Mouse (Mus musculus) cortical plate, adult 2 months (tissue): ENCODE measurements at regions not wholly inside any gene's neighbourhood (a gene's known extent, or its start where the extent isn't known, plus 50 kb on each side); places are given as distances from the start of the nearest gene placed in this dataset.

Experiments used
- H3K27ac ChIP-seq: fragments of 200-500 bp; 2 replicates; pipeline ENCODE4 v1.5.1; 2012; ENCODE audit warnings: low read length, control low read depth, inconsistent platforms; ENCODE audit not compliant: insufficient read depth
- H3K4me1 ChIP-seq: fragments of 200-500 bp; 2 replicates; pipeline ENCODE4 v1.6.1; 2011; ENCODE audit warnings: low read length; ENCODE audit not compliant: control insufficient read depth, insufficient read depth
- H3K4me3 ChIP-seq: fragments of 200-500 bp; 2 replicates; pipeline ENCODE4 v1.5.1; 2011; ENCODE audit warnings: mild to moderate bottlenecking, low read length, control low read depth; ENCODE audit not compliant: insufficient read depth
- CTCF ChIP-seq: fragments of 200-500 bp; IDR thresholded peaks from 2 replicates; pipeline ENCODE4 v1.5.1; 2011; ENCODE audit warnings: mild to moderate bottlenecking, control low read depth, low read length; ENCODE audit not compliant: insufficient read depth; ENCODE audit errors: extremely low read depth
- POLR2A ChIP-seq: fragments of 200-500 bp; IDR thresholded peaks from 2 replicates; pipeline ENCODE4 v1.6.1; 2011; ENCODE audit warnings: mild to moderate bottlenecking, low read length, control low read depth; ENCODE audit not compliant: insufficient read depth; ENCODE audit errors: extremely low read depth

DNA sequence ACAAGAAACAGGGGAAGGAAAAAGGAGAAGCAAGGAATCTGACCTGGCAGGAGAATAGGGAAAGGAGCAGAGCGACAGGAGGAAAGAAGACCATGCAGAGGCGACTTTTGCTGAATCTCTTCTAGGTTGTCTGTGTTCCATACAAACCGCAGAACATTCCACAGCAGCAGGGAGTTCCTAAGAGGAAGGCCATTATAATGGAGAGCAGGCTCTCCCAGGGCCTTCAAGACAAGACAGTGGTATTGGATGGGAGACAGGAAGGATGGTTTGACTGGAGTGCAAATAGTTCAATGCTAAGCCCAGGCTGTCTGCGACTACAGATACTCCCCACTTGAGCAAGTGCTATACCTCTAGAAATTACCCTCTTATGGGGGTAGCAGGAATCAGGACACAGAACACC is 176.1 kb upstream of the Sox2 start:
- TF ChIP-seq CTCF (no peak), POLR2A (no peak)
- H3K4me3 ChIP-seq, result no peak overlapping the region

DNA sequence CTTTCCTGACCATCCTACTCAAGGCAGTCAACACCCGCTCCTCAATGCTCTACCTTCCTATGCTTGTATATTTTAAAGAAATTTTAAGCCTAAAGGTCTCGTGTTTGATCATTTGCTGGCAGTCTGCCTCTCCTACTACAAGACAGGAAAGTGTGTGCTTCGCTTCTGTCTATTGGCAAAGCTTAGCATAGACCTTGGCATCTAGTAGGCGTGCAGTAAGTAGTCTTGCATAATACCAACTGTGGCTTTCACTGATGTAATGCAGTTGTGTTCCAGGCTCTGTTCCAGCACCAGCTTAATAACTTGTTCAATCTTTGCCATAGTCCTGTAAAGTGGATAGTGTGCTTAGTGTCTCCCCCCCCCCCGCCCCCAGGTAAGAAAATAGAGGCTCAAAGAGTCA is 179.5 kb upstream of the Sox2 start:
- no peak overlapping the region for H3K27ac ChIP-seq
- no peak overlapping the region for H3K4me3 ChIP-seq
- no peak for TF ChIP-seq CTCF
- no peak for TF ChIP-seq POLR2A
- no peaks in the 10 kb centered on the region; the same call in 1 of the 2 replicates for H3K4me1 ChIP-seq

More for the DNA sequence above, 176.1 kb upstream of the Sox2 start:
- Histone ChIP-seq H3K4me1 (no peaks in the 10 kb centered on the region), H3K27ac (no peak overlapping the region)

DNA sequence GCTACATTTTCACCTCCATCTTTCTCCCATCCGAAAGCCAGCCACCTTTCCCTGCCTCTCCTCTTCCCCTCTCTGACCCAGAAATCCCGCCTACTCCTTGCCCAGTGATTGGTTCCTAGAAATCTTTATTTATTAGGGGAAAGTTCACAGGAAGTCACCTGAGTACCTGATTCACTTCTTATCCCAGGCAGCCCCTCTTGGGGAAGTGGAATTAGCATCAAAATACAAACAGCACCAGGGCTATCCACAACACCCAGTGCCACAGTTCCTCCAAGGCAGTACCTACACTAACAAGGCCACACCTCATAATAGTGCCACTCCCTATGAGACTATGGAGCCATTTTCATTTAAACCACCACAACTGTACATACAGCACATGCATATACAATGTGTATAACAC is 180.3 kb upstream of the Sox2 start:
- no peak overlapping the region for H3K27ac ChIP-seq
- no peak overlapping the region for H3K4me3 ChIP-seq
- H3K4me1 ChIP-seq, result no peaks in the 10 kb centered on the region; the same call in 1 of the 2 replicates
- TF ChIP-seq POLR2A (no peak), CTCF (no peak)

- H3K4me3 ChIP-seq, result no peak overlapping the region
- no peak overlapping the region for H3K27ac ChIP-seq
- TF ChIP-seq POLR2A (no peak), CTCF (no peak)
- H3K4me1 ChIP-seq, result no peaks in the 10 kb centered on the region; the same call in 1 of the 2 replicates
Observed at GRCm38 (mm10) chr3:34466312-34466711, 183.9 kb upstream of the Sox2 start.

DNA sequence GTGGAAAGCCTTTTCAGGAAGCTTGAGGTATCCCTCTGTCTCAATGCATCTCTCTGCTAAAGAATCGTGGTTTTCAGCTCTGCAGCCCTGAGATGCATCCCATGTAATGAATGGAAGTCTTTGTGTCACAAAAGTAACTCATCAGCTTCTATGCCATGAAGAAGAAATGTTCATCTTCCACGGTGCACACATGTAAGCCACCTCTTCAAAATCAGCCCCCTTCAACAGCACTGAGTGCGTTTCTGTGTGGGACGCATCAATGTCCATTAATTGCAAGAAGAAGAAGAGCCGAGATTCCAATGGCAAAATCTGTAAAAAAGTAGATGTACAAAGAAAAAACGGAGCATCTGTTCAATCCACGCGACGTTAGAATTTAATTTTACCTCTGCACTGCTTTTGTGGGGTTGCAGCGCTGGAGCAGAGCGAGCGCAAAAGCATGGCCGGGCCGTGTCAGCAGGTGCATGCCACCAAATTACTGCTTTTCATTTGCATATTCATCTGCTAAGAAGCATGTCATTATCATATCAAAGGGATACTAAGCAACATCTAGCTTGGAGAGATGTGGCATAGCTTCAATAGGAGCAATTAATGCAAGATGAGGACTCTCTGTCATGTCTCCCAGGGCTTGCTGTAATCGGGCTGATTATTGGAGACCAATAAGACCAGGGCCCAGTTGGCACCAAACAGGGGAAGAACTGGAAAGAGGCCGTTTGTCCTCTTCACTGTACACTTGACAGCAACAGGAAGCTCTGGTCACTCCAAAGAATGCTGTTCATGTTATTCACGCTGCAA is 185.0 kb upstream of the Sox2 start:
- H3K27ac ChIP-seq, result no peak overlapping the region
- no peak overlapping the region for H3K4me3 ChIP-seq
- no peaks in the 10 kb centered on the region; the same call in 1 of the 2 replicates for H3K4me1 ChIP-seq
- TF ChIP-seq POLR2A (no peak), CTCF (no peak)

DNA sequence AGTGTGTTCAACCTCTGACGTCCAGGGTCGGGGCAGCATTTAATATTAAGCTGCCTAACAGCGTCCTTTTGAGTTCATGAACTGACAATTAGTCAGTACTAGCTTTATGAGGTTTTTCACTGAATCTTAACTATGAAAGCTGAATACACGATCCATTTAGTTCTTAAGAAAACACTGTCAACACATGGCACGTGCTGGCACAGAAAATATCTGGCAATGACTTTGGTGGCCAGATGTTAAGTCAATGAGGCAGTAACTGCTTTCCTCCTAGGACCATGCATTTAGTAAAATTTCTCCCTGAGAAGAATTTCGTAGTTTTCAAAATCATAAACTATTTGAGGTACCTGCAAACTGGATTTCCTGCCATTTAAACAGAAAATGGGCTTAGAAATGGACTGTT is 191.4 kb upstream of the Sox2 start:
- Histone ChIP-seq H3K4me1 (peaks cover 2% of the 10 kb centered on the region), H3K27ac (no peak overlapping the region), H3K4me3 (no peak overlapping the region)
- TF ChIP-seq CTCF (no peak), POLR2A (no peak)

GRCm38 (mm10) chr3:34457821-34458220 is 192.4 kb upstream of the Sox2 start:
- Histone ChIP-seq H3K4me3 (no peak overlapping the region), H3K27ac (no peak overlapping the region), H3K4me1 (peaks cover 2% of the 10 kb centered on the region)
- TF ChIP-seq POLR2A (no peak), CTCF (no peak)

- Histone ChIP-seq H3K4me3 (no peak overlapping the region), H3K4me1 (peaks cover 2% of the 10 kb centered on the region), H3K27ac (no peak overlapping the region)
- TF ChIP-seq POLR2A (no peak), CTCF (no peak)
Observed at GRCm38 (mm10) chr3:34456488-34457433, 193.4 kb upstream of the Sox2 start.

- no peak overlapping the region for H3K4me3 ChIP-seq
- peaks cover 2% of the 10 kb centered on the region for H3K4me1 ChIP-seq
- H3K27ac ChIP-seq, result no peak overlapping the region
- TF ChIP-seq CTCF, result no peak
- TF ChIP-seq POLR2A, result no peak
Observed at GRCm38 (mm10) chr3:34454026-34454624, 196.1 kb upstream of the Sox2 start.
